Mouse (Mus musculus): ENCODE results near the gene Polr3b. TPM values are rescaled to one million over a fixed set of nuclear protein-coding genes. Genes with fewer than 3 reads are reported as not detected.

Polr3b gene
- polyA plus RNA-seq, 1 experiment from 2014 or later: 3.3 TPM

DNA sequence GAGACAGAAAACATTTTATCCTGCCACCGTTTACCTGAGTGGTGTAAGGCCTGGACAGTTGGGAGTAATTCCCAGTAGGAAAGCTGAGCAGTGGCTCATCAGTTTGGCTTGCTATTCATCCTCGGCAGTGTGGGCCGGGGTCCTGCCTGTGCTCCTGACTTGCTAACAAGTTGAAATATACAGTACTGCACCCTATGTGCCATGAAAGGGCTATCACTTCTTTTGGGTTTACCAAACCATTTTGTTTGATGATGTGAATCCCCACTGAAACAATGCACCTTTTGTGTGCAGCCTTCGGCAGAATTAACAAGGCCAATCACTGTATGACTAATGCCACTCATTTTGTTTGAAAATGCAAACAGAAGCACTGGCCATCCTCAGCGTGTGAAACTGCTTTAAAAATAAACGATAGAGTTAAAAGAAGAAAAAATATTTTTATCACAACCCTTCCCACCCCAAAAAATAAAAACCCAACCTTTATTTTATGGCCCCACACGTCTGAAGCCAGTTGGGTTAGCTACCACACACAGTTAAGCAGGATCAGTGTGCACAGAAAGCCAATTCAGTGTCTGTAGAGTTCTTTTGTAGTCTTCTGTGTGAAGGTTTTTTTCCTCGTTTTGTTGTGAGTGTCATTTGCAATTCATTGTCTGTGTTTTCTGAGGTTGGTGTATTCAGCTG is 63.5 kb downstream of the Polr3b start:
- no peak overlapping the region for H3K27ac ChIP-seq (ENCODE audit: low read depth, low read length)
- H3K4me3 ChIP-seq (ENCODE audit: low read depth, low read length): no peak overlapping the region
- no peak for ATAC-seq
- peaks cover 6% of the 10 kb centered on the region; the same call in 1 of the 2 replicates for H3K36me3 ChIP-seq (ENCODE audit: control insufficient read depth, insufficient read depth)
- H3K9ac ChIP-seq (ENCODE audit: low read depth, low read length): no peak overlapping the region
- 54% methylated on average over 8 of the region's 8 CpGs for WGBS
- no peaks in the 10 kb centered on the region for H3K27me3 ChIP-seq (replicated peaks; ENCODE audit: control insufficient read depth, insufficient read depth, low read length)
- H3K9me3 ChIP-seq (ENCODE audit: control insufficient read depth): no peaks in the 10 kb centered on the region
- no peak overlapping the region for H3K4me2 ChIP-seq (replicated peaks; ENCODE audit: low read depth)
- TF ChIP-seq CTCF (IDR thresholded peaks at IDR 0.05; ENCODE audit: low read depth): no peak
- no peaks in the 10 kb centered on the region for H3K4me1 ChIP-seq (replicated peaks; ENCODE audit: control insufficient read depth, insufficient read depth, low read length)

DNA sequence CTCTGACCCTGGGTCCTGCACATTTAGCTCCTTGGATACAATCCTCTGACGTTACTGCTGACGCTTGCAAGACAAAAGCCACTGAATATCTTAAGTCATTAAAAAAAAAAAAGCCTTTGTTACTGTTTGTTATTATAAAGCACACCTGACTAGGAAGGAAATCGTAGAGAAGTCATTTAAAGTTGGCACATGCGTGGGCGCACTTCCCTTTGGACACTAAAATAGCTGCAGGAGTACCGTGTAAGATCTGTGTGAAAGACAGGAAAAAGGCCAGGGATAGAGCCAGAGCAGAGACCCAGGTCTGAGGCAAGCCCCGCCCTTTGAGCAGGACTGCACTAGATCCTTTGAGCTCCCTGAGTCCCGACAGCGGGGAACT is 64.0 kb downstream of the Polr3b start:
- no peaks in the 10 kb centered on the region for H3K4me1 ChIP-seq (replicated peaks; ENCODE audit: control insufficient read depth, insufficient read depth, low read length)
- no peak for ATAC-seq
- no peak overlapping the region for H3K4me3 ChIP-seq (ENCODE audit: low read depth, low read length)
- no peak overlapping the region for H3K9ac ChIP-seq (ENCODE audit: low read depth, low read length)
- no peak overlapping the region for H3K4me2 ChIP-seq (replicated peaks; ENCODE audit: low read depth)
- H3K36me3 ChIP-seq (ENCODE audit: control insufficient read depth, insufficient read depth): peaks cover 6% of the 10 kb centered on the region; the same call in 1 of the 2 replicates
- no peaks in the 10 kb centered on the region for H3K9me3 ChIP-seq (ENCODE audit: control insufficient read depth)
- H3K27ac ChIP-seq (ENCODE audit: low read depth, low read length): no peak overlapping the region
- no peaks in the 10 kb centered on the region for H3K27me3 ChIP-seq (replicated peaks; ENCODE audit: control insufficient read depth, insufficient read depth, low read length)
- 53% methylated on average over 9 of the region's 9 CpGs for WGBS
- TF ChIP-seq CTCF (IDR thresholded peaks at IDR 0.05; ENCODE audit: low read depth): no peak

DNA sequence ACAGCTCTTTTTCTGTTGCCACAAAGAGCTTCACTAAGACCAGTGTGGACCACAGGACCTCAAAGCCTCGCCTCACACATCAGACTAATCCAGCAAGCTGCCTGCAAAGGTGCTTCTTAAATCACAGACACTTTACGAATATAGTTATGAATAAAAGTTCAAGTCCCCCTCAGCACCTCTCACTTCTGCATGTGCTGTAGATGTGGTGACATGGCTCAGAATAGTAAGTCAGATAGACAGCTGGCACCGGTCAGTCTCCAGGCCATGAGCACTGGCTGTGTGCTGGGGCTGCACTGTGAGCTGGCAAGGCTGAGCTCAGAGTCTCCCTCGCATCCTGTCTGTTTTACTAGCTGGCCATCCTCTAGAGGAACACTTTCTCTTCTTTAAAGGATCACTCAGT is 64.6 kb downstream of the Polr3b start:
- no peaks in the 10 kb centered on the region for H3K27me3 ChIP-seq (replicated peaks; ENCODE audit: control insufficient read depth, insufficient read depth, low read length)
- ATAC-seq: no peak
- TF ChIP-seq CTCF (IDR thresholded peaks at IDR 0.05; ENCODE audit: low read depth): no peak
- no peak overlapping the region for H3K27ac ChIP-seq (ENCODE audit: low read depth, low read length)
- 82% methylated on average over 4 of the region's 4 CpGs for WGBS
- H3K4me1 ChIP-seq (replicated peaks; ENCODE audit: control insufficient read depth, insufficient read depth, low read length): peaks cover 3% of the 10 kb centered on the region; the same call in 1 of the 2 replicates
- H3K9ac ChIP-seq (ENCODE audit: low read depth, low read length): no peak overlapping the region
- H3K4me3 ChIP-seq (ENCODE audit: low read depth, low read length): no peak overlapping the region
- H3K36me3 ChIP-seq (ENCODE audit: control insufficient read depth, insufficient read depth): peaks cover 6% of the 10 kb centered on the region; the same call in 1 of the 2 replicates
- no peak overlapping the region for H3K4me2 ChIP-seq (replicated peaks; ENCODE audit: low read depth)
- H3K9me3 ChIP-seq (ENCODE audit: control insufficient read depth): no peaks in the 10 kb centered on the region

DNA sequence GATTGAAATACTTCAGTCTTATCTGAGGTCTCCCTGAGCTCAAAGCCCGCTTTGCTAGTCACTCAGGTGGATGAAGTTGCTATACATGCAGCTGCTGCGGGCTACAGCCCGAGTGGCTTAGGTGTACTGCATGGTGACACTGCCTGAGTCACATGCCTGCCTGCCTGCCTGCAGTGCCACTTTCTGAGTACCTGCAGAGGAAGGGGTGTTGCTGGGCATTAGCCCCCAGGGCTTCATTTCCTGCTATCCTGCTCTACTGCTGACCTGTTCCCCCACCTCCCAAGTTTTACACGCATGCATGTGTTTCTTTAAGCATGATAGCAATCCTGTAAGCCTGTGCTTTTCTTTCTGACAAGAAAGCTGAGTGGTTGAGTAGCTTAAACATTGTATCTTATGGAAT is 65.6 kb downstream of the Polr3b start:
- Histone ChIP-seq H3K36me3 (ENCODE audit: control insufficient read depth, insufficient read depth) (peaks cover 6% of the 10 kb centered on the region; the same call in 1 of the 2 replicates), H3K27me3 (replicated peaks; ENCODE audit: control insufficient read depth, insufficient read depth, low read length) (no peaks in the 10 kb centered on the region), H3K9ac (ENCODE audit: low read depth, low read length) (no peak overlapping the region), H3K27ac (ENCODE audit: low read depth, low read length) (no peak overlapping the region), H3K4me3 (ENCODE audit: low read depth, low read length) (no peak overlapping the region), H3K4me1 (replicated peaks; ENCODE audit: control insufficient read depth, insufficient read depth, low read length) (peaks cover 3% of the 10 kb centered on the region; the same call in 1 of the 2 replicates), H3K4me2 (replicated peaks; ENCODE audit: low read depth) (no peak overlapping the region), H3K9me3 (ENCODE audit: control insufficient read depth) (no peaks in the 10 kb centered on the region)
- no peak for ATAC-seq
- no peak for TF ChIP-seq CTCF (IDR thresholded peaks at IDR 0.05; ENCODE audit: low read depth)
- WGBS: 94% methylated on average over 4 of the region's 4 CpGs

DNA sequence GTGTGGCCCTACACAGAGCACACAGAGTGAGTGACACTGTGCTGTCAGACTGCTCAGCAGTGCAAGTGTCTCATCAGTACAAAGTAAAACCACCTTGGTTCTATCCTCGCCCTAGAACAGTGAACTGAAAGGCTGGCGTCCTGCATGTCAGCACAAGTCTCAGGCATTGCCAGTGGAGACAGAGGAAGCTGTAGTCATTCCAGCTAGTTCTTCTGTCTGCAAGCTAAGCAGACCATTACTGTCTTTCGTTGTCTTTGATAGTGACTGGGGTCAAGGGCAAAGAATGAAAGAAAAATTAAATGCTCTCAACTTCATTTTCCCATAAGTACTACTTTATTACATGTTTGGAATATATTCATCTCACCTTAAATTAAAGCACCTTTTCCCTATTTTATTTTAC is 67.8 kb downstream of the Polr3b start:
- Histone ChIP-seq H3K4me3 (ENCODE audit: low read depth, low read length) (no peak overlapping the region), H3K27ac (ENCODE audit: low read depth, low read length) (no peak overlapping the region), H3K9ac (ENCODE audit: low read depth, low read length) (no peak overlapping the region), H3K36me3 (ENCODE audit: control insufficient read depth, insufficient read depth) (peaks cover 6% of the 10 kb centered on the region; the same call in 1 of the 2 replicates), H3K4me1 (replicated peaks; ENCODE audit: control insufficient read depth, insufficient read depth, low read length) (peaks cover 3% of the 10 kb centered on the region; the same call in 1 of the 2 replicates), H3K27me3 (replicated peaks; ENCODE audit: control insufficient read depth, insufficient read depth, low read length) (no peaks in the 10 kb centered on the region), H3K9me3 (ENCODE audit: control insufficient read depth) (no peaks in the 10 kb centered on the region), H3K4me2 (replicated peaks; ENCODE audit: low read depth) (no peak overlapping the region)
- 85% methylated on average over 3 of the region's 3 CpGs for WGBS
- ATAC-seq: no peak
- no peak for TF ChIP-seq CTCF (IDR thresholded peaks at IDR 0.05; ENCODE audit: low read depth)

DNA sequence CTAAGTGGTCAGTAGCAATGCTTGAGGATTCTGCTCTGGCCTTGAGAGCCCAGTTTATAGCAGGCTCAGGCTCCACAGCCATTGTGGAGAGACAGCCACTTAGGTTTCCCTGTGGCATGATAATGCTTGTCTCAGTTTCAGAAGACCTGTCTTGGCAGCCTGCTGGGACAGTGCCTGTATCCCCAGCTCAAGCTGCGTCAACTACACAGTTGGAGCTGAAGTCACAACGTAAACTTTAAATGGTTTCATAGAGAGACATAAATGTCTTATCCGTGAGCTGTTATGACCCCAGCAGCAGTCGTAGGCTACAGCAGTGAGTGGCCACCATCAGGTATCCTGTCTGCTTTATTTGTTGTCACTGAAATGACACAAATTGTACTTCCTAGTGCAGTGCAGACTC is 68.7 kb downstream of the Polr3b start:
- ATAC-seq: no peak
- no peak overlapping the region for H3K27ac ChIP-seq (ENCODE audit: low read depth, low read length)
- H3K27me3 ChIP-seq (replicated peaks; ENCODE audit: control insufficient read depth, insufficient read depth, low read length): no peaks in the 10 kb centered on the region
- no peak overlapping the region for H3K4me2 ChIP-seq (replicated peaks; ENCODE audit: low read depth)
- no peaks in the 10 kb centered on the region; the same call in 1 of the 2 replicates for H3K36me3 ChIP-seq (ENCODE audit: control insufficient read depth, insufficient read depth)
- no peak overlapping the region for H3K4me3 ChIP-seq (ENCODE audit: low read depth, low read length)
- H3K9ac ChIP-seq (ENCODE audit: low read depth, low read length): no peak overlapping the region
- H3K9me3 ChIP-seq (ENCODE audit: control insufficient read depth): no peaks in the 10 kb centered on the region
- H3K4me1 ChIP-seq (replicated peaks; ENCODE audit: control insufficient read depth, insufficient read depth, low read length): peaks cover 3% of the 10 kb centered on the region; the same call in 1 of the 2 replicates
- WGBS: 78% methylated on average over 4 of the region's 4 CpGs
- TF ChIP-seq CTCF (IDR thresholded peaks at IDR 0.05; ENCODE audit: low read depth): no peak
